8 mouse cellular contexts compared by ENCODE assay signal in genomic region chr4:107453141-107453984, GRCm38 (mm10). TPM values are rescaled to one million over a fixed set of nuclear protein-coding genes. Genes with fewer than 3 reads are reported as not detected.
DNase-seq lines count a peak whose midpoint lies in the region; ATAC-seq and TF ChIP-seq lines count a peak whose summit lies in the region.

No protein-coding gene starts in this region.

- no peaks in the 10 kb centered on the region for H3K9me3 ChIP-seq in G1E (replicated peaks)
- H3K9me3 ChIP-seq in hindbrain, embryonic 12.5 days (replicated peaks): no peaks in the 10 kb centered on the region

- TF ChIP-seq CTCF in G1E (IDR thresholded peaks at IDR 0.05; ENCODE audit: low read depth, low read length): peak; percentile 91

- no peak overlapping the region for H3K4me3 ChIP-seq in G1E (ENCODE audit: low read depth, low read length)
- no peak overlapping the region for H3K4me3 ChIP-seq in hindbrain, embryonic 12.5 days

- no peak overlapping the region for H3K27ac ChIP-seq in hindbrain, embryonic 12.5 days

- DNase-seq in G1E (ENCODE audit: low spot score): peak; percentile 58
- peak; percentile 34 for DNase-seq in cerebellum, adult 11-12 months
- DNase-seq in forelimb bud, embryonic 11.5 days (ENCODE audit: low read depth, low spot score): peak; percentile 92
- DNase-seq in layer of hippocampus, postnatal 10 days (ENCODE audit: low spot score in 2 of 2): peak; percentile 94
- peak; percentile 91 for DNase-seq in lung, postnatal 14 days
- peak; percentile 72 for DNase-seq in retina, adult 2 months (ENCODE audit: low read depth, low spot score)
- DNase-seq in thymus, postnatal 25 days: peak; percentile 93

- H3K4me2 ChIP-seq in hindbrain, embryonic 12.5 days (replicated peaks): no peak overlapping the region

- H3K27me3 ChIP-seq in G1E (ENCODE audit: insufficient read depth, low read length): peaks cover 25% of the 10 kb centered on the region
- H3K27me3 ChIP-seq in hindbrain, embryonic 12.5 days: 0 out of 2 replicates have a peak, but pooled peaks cover 5% of the 10 kb centered on the region

- WGBS in hindbrain, embryonic 12.5 days: 59% methylated on average over 16 of the region's 16 CpGs

- ATAC-seq in G1E (ENCODE audit: extremely low read depth, insufficient number of reproducible peaks, low FRiP score, poor library complexity, severe bottlenecking): no peak
- ATAC-seq in hindbrain, embryonic 12.5 days (ENCODE audit: low FRiP score): peak; percentile 72

- H3K36me3 ChIP-seq in G1E (replicated peaks): no peaks in the 10 kb centered on the region
- H3K36me3 ChIP-seq in hindbrain, embryonic 12.5 days: no peaks in the 10 kb centered on the region

- no peak overlapping the region for H3K9ac ChIP-seq in hindbrain, embryonic 12.5 days

- peaks cover 5% of the 10 kb centered on the region; the same call in 1 of the 2 replicates for H3K4me1 ChIP-seq in G1E (ENCODE audit: insufficient read depth, low read depth, low read length)
- H3K4me1 ChIP-seq in hindbrain, embryonic 12.5 days: peaks cover 15% of the 10 kb centered on the region

RNA-seq across cellular contexts. Expression of gene Glis1, which starts 19.0 kb away (rescaled TPM):
- 0.38 TPM in 1 of 2 replicates, not detected in the other for total RNA-seq in G1E (2014; fragmentation: Nextera tagmentation)
- total RNA-seq in G1E (2017): 0.16 TPM in 1 of 2 replicates, not detected in the other
- 0.20 and 0.23 TPM in 2 replicates for polyA plus RNA-seq in G1E (2012)
- polyA plus RNA-seq in hindbrain, embryonic 12.5 days (2016; fragmentation: Nextera tagmentation; extraction: Ambion mirVana): 5.9 and 8.9 TPM in 2 replicates
- total RNA-seq in layer of hippocampus, postnatal 10 days (2021): 1 to 10 TPM; 1.1 to 2.4 TPM

Comparison
In these comparisons a context has a peak if more than half of its experiments do, and no peak if none do; other contexts are left out.
1. DNase-seq: peak in every context shown above with its lines; median percentile 94 in layer of hippocampus, postnatal 10 days; 93 in thymus, postnatal 25 days; 92 in forelimb bud, embryonic 11.5 days; 91 in lung, postnatal 14 days; 72 in retina, adult 2 months; 58 in G1E; 34 in cerebellum, adult 11-12 months.